Mouse (Mus musculus): ENCODE data around the gene Dhdds. TPM values are rescaled to one million over a fixed set of nuclear protein-coding genes. Genes with fewer than 3 reads are reported as not detected.

Dhdds gene
- polyA plus RNA-seq, 1 experiment from 2014 or later, result 23.8 TPM

DNA sequence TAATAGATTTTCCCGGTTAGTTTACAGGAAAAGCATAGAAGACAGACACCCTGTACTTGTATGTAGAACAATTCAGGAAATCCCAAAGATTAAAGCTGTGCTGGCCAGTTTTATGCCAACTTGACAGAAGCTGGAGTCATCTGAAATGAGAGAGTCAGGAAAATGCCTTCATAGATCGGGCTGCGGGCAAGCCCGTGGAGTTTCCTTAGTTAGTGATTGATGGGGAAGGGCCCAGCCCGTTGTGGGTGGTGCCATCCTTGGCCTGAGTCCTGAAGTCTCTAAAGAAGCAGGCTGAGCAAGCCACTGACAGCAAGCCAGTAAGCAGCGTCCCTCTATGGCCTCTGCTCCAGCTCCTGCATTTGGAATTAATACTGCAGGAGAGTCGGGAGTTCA, 71.4 kb downstream of the Dhdds start:
- DNase-seq (ENCODE audit: low spot score), result peak; percentile 62
- no peak overlapping the region for H3K4me3 ChIP-seq (ENCODE audit: low read depth, low read length)

DNA sequence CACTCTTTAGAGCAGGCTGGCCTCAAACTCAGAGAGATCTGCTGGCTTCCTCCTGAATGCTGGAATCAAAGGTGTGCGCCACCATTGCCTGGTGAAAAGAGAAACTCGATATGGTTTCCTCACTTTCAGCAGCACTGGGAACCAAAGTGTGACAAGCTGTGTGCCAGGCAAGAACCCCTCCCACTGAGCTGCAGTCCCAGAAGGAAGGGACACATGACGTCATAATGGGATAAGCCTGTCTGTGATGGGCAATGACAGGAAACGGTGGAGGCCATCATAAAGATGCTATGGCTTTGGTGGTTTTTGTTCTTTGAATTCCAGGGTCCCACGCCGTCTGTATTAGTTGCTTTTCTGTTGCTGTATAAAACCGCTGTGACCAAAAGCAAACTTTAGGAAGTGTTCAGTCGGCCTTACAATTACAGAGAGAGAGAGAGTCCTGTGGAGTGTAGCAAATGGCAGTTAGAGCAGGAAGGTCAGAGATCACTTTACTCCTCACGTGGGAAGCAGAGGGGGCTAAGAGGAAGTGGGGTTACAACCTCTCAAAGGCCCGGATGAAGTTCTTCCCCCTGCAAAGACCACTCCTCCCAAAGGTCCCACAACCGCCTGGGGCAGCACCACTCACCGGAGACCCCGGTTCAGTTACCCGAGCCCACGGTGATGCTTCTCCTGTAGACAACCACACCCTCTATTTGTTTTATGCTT, 72.0 kb downstream of the Dhdds start:
- peak overlapping the region; percentile 77 for H3K27ac ChIP-seq (ENCODE audit: low read length)
- no peak for TF ChIP-seq EP300 (IDR thresholded peaks at IDR 0.05)
- no peak for TF ChIP-seq CTCF (IDR thresholded peaks at IDR 0.05)
- no peak overlapping the region for H3K9ac ChIP-seq (replicated peaks; ENCODE audit: low read depth)
- H3K27me3 ChIP-seq (replicated peaks; ENCODE audit: insufficient read depth, low read length), result no peaks in the 10 kb centered on the region
- no peak overlapping the region for H3K4me2 ChIP-seq (replicated peaks; ENCODE audit: low read depth, low read length)
- ATAC-seq (peak; percentile 81), DNase-seq (ENCODE audit: low spot score) (peak; percentile 71)
- WGBS, result 28% methylated on average over 15 of the region's 15 CpGs
- H3K4me3 ChIP-seq (ENCODE audit: low read depth, low read length), result no peak overlapping the region
- H3K36me3 ChIP-seq (ENCODE audit: insufficient read depth, low read length), result no peaks in the 10 kb centered on the region
- no peaks in the 10 kb centered on the region for H3K4me1 ChIP-seq (ENCODE audit: insufficient read depth, low read depth, low read length)
- no peaks in the 10 kb centered on the region for H3K9me3 ChIP-seq (ENCODE audit: low read length)

More for the DNA sequence above, 71.4 kb downstream of the Dhdds start:
- H3K36me3 ChIP-seq (ENCODE audit: insufficient read depth, low read length), result no peaks in the 10 kb centered on the region
- TF ChIP-seq EP300 (IDR thresholded peaks at IDR 0.05) (peak; percentile 89), CTCF (IDR thresholded peaks at IDR 0.05) (no peak)
- WGBS, result 14% methylated on average over 7 of the region's 7 CpGs
- ATAC-seq, result peak; percentile 80
- H3K4me2 ChIP-seq (replicated peaks; ENCODE audit: low read depth, low read length), result no peak overlapping the region
- no peaks in the 10 kb centered on the region for H3K9me3 ChIP-seq (ENCODE audit: low read length)
- no peaks in the 10 kb centered on the region for H3K27me3 ChIP-seq (replicated peaks; ENCODE audit: insufficient read depth, low read length)
- no peaks in the 10 kb centered on the region for H3K4me1 ChIP-seq (ENCODE audit: insufficient read depth, low read depth, low read length)
- H3K27ac ChIP-seq (ENCODE audit: low read length), result peak overlapping the region; percentile 77
- H3K9ac ChIP-seq (replicated peaks; ENCODE audit: low read depth), result no peak overlapping the region

DNA sequence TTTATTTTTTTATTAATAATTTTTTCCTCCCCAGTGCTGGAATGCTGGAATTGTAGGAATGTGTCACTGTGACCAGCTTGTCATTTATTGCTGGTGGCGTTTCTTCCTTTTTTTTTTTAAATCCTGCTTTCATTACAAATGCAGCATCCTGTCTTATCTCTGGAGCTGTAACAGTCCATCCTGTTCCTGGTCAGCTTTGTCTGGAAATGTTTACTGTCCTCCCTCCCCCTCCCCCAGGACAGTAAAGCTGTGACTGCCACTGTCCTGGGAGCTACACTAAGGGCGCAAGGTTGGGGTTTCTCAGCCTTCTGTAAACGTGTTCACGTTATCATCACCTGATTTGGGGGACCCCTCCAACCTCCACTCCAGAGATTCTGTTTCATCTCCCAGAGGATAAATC, 75.5 kb downstream of the Dhdds start:
- ATAC-seq, result peak; percentile 46; the same call in 1 of the 2 replicates
- Histone ChIP-seq H3K36me3 (ENCODE audit: insufficient read depth, low read length) (no peaks in the 10 kb centered on the region), H3K9me3 (ENCODE audit: low read length) (no peaks in the 10 kb centered on the region), H3K4me2 (replicated peaks; ENCODE audit: low read depth, low read length) (no peak overlapping the region), H3K27me3 (replicated peaks; ENCODE audit: insufficient read depth, low read length) (no peaks in the 10 kb centered on the region), H3K4me3 (ENCODE audit: low read depth, low read length) (no peak overlapping the region), H3K27ac (ENCODE audit: low read length) (no peak overlapping the region), H3K9ac (replicated peaks; ENCODE audit: low read depth) (no peak overlapping the region), H3K4me1 (ENCODE audit: insufficient read depth, low read depth, low read length) (no peaks in the 10 kb centered on the region)
- 38% methylated on average over 4 of the region's 4 CpGs for WGBS
- peak; percentile 36 for DNase-seq (ENCODE audit: low spot score)
- TF ChIP-seq EP300 (IDR thresholded peaks at IDR 0.05) (peak; percentile 92), CTCF (IDR thresholded peaks at IDR 0.05) (no peak)

DNA sequence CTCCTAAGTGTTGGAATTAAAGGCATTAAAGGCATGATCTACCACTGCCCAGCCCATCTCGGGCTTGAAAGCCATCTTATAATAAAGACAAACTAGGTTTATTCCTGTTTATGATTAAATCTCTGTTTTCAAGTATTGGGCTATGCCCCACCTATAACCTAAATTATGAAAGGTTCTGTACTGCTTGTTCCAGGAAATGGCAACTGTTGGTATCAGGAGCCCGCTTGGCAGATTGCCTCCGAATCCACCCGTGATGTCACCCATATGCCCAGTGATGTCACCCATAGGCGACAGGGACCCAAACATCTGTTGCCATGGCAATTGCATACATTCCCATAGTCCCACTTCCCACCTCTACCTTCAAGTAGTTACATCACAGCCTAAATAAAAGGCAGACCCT, 77.0 kb downstream of the Dhdds start:
- no peaks in the 10 kb centered on the region for H3K27me3 ChIP-seq (replicated peaks; ENCODE audit: insufficient read depth, low read length)
- no peak overlapping the region for H3K4me3 ChIP-seq (ENCODE audit: low read depth, low read length)
- H3K4me1 ChIP-seq (ENCODE audit: insufficient read depth, low read depth, low read length), result no peaks in the 10 kb centered on the region
- H3K4me2 ChIP-seq (replicated peaks; ENCODE audit: low read depth, low read length), result no peak overlapping the region
- H3K36me3 ChIP-seq (ENCODE audit: insufficient read depth, low read length), result no peaks in the 10 kb centered on the region
- H3K27ac ChIP-seq (ENCODE audit: low read length), result no peak overlapping the region
- no peak for DNase-seq (ENCODE audit: low spot score)
- TF ChIP-seq EP300 (IDR thresholded peaks at IDR 0.05), result peak; percentile 90
- no peak for TF ChIP-seq CTCF (IDR thresholded peaks at IDR 0.05)
- H3K9ac ChIP-seq (replicated peaks; ENCODE audit: low read depth), result no peak overlapping the region
- 78% methylated on average over 5 of the region's 5 CpGs for whole genome bisulfite sequencing
- H3K9me3 ChIP-seq (ENCODE audit: low read length), result no peaks in the 10 kb centered on the region
- no peak for ATAC-seq

Other genes with a start within 250 kb of the Dhdds start
- gene Arid1a, start 244.1 kb downstream of the Dhdds start, polyA plus RNA-seq (2015; fragmentation: Nextera tagmentation; extraction: Ambion mirVana), result 13.7 and 18.6 TPM in 2 replicates
- gene Rps6ka1, start 113.1 kb downstream of the Dhdds start, polyA plus RNA-seq (2015; fragmentation: Nextera tagmentation; extraction: Ambion mirVana), result 36.2 and 38.0 TPM in 2 replicates
- gene Hmgn2, start 32.3 kb downstream of the Dhdds start, polyA plus RNA-seq (2015; fragmentation: Nextera tagmentation; extraction: Ambion mirVana), result 456 and 496 TPM in 2 replicates
- 0.19 TPM in 1 of 2 replicates, not detected in the other for gene Lin28a, start 17.9 kb upstream of the Dhdds start, polyA plus RNA-seq (2015; fragmentation: Nextera tagmentation; extraction: Ambion mirVana)
- gene Zfp683, start 52.9 kb upstream of the Dhdds start, polyA plus RNA-seq (2015; fragmentation: Nextera tagmentation; extraction: Ambion mirVana), result not detected in 2 replicates
- 2.8 and 3.1 TPM in 2 replicates for gene Crybg2, start 59.9 kb upstream of the Dhdds start, polyA plus RNA-seq (2015; fragmentation: Nextera tagmentation; extraction: Ambion mirVana)
- gene Cd52, start 94.2 kb upstream of the Dhdds start, polyA plus RNA-seq (2015; fragmentation: Nextera tagmentation; extraction: Ambion mirVana), result 65.8 and 65.9 TPM in 2 replicates
- gene Ubxn11, start 101.7 kb upstream of the Dhdds start, polyA plus RNA-seq (2015; fragmentation: Nextera tagmentation; extraction: Ambion mirVana), result 10.3 and 11.3 TPM in 2 replicates
- gene Sh3bgrl3, start 127.9 kb upstream of the Dhdds start, polyA plus RNA-seq (2015; fragmentation: Nextera tagmentation; extraction: Ambion mirVana), result 476 and 513 TPM in 2 replicates
- 36.6 and 74.1 TPM in 2 replicates for gene Cep85, start 186.2 kb upstream of the Dhdds start, polyA plus RNA-seq (2015; fragmentation: Nextera tagmentation; extraction: Ambion mirVana)
- not detected in 2 replicates for gene Gm7534, start 202.1 kb upstream of the Dhdds start, polyA plus RNA-seq (2015; fragmentation: Nextera tagmentation; extraction: Ambion mirVana)
- gene Catsper4, start 226.5 kb upstream of the Dhdds start, polyA plus RNA-seq (2015; fragmentation: Nextera tagmentation; extraction: Ambion mirVana), result 0.25 and 0.33 TPM in 2 replicates
- 11.9 and 13.0 TPM in 2 replicates for gene Cnksr1, start 237.5 kb upstream of the Dhdds start, polyA plus RNA-seq (2015; fragmentation: Nextera tagmentation; extraction: Ambion mirVana)
- 0.31 TPM in 1 of 2 replicates, not detected in the other for gene E130218I03Rik, start 242.7 kb upstream of the Dhdds start, polyA plus RNA-seq (2015; fragmentation: Nextera tagmentation; extraction: Ambion mirVana)
- gene Zfp593, start 244.7 kb upstream of the Dhdds start, polyA plus RNA-seq (2015; fragmentation: Nextera tagmentation; extraction: Ambion mirVana), result 9.0 and 9.2 TPM in 2 replicates
- not detected in 2 replicates for gene Gm30191, start 246.0 kb upstream of the Dhdds start, polyA plus RNA-seq (2015; fragmentation: Nextera tagmentation; extraction: Ambion mirVana)